Mouse (Mus musculus): ENCODE measurements around the gene Gm17455. TPM values are rescaled to one million over a fixed set of nuclear protein-coding genes. Genes with fewer than 3 reads are reported as not detected.

Gm17455 gene
- polyA plus RNA-seq (2015; fragmentation: Nextera tagmentation; extraction: Ambion mirVana): 0.24 and 0.28 TPM in 2 replicates

DNA sequence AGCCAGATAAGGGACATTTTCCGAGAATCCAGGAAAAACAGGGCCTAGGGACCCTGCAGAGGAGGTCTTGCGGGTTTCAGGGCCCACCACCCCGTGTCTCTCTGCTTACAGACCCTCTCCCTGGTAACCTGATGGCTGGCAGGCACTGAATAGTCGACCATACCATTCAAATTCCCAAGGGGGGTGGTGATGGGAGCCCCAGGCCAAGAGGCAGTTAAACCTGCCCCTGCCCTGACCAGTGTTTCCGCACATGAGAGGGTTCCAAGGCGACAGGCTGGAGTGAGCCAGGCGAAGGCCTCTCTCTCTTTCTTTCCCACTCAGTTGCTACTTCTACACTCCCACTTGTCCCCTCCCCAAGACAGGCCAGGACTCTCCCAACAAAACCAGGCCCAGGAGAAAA is at the start of gene Gm17455:
TSS of gene Gm17455 (plus strand) at position 278 of the 400 bp plus-strand sequence.
- Histone ChIP-seq H3K4me3 (ENCODE audit: low read length) (no peak within 1 kb of the TSS), H3K9ac (ENCODE audit: low read length) (no peak within 1 kb of the TSS), H3K4me2 (ENCODE audit: low read depth, low read length) (no peak within 1 kb of the TSS), H3K27me3 (ENCODE audit: control insufficient read depth, insufficient read depth, low read length) (no peaks in the 10 kb centered on the region; the same call in 1 of the 2 replicates), H3K27ac (ENCODE audit: low read length) (no peak within 1 kb of the TSS), H3K4me1 (ENCODE audit: control insufficient read depth, insufficient read depth, low read length) (peaks cover 2% of the 10 kb centered on the region; the same call in 1 of the 2 replicates), H3K9me3 (replicated peaks; ENCODE audit: control insufficient read depth, low read length) (no peaks in the 10 kb centered on the region), H3K36me3 (ENCODE audit: control insufficient read depth, insufficient read depth) (no peaks in the 10 kb centered on the region)
- ATAC-seq (replicated peaks; ENCODE audit: extremely low read depth, insufficient read depth, low FRiP score): no peak
- WGBS: 62% methylated on average over 7 of the region's 7 CpGs

- peak overlapping the region; percentile 61 for H3K27ac ChIP-seq (ENCODE audit: low read length)
- no peaks in the 10 kb centered on the region for H3K9me3 ChIP-seq (replicated peaks; ENCODE audit: control insufficient read depth, low read length)
- ATAC-seq (replicated peaks; ENCODE audit: extremely low read depth, insufficient read depth, low FRiP score): no peak
- H3K27me3 ChIP-seq (ENCODE audit: control insufficient read depth, insufficient read depth, low read length): no peaks in the 10 kb centered on the region
- H3K4me3 ChIP-seq (ENCODE audit: low read length): peak overlapping the region; percentile 41
- H3K4me1 ChIP-seq (ENCODE audit: control insufficient read depth, insufficient read depth, low read length): peaks cover 28% of the 10 kb centered on the region
- H3K9ac ChIP-seq (ENCODE audit: low read length): no peak overlapping the region
- no peaks in the 10 kb centered on the region for H3K36me3 ChIP-seq (ENCODE audit: control insufficient read depth, insufficient read depth)
- 42% methylated on average over 5 of the region's 5 CpGs for WGBS
- peak overlapping the region; percentile 41 for H3K4me2 ChIP-seq (ENCODE audit: low read depth, low read length)
Observed at GRCm38 (mm10) chr10:60350077-60350804, 49.3 kb upstream of the Gm17455 start.

GRCm38 (mm10) chr10:60350805-60351167 is 48.7 kb upstream of the Gm17455 start:
- ATAC-seq (replicated peaks; ENCODE audit: extremely low read depth, insufficient read depth, low FRiP score): no peak; the same call in 1 of the 2 replicates
- H3K27ac ChIP-seq (ENCODE audit: low read length): peak overlapping the region; percentile 80
- H3K4me3 ChIP-seq (ENCODE audit: low read length): peak overlapping the region; percentile 41
- no peak overlapping the region for H3K9ac ChIP-seq (ENCODE audit: low read length)
- 22% methylated on average over 3 of the region's 3 CpGs for WGBS
- H3K9me3 ChIP-seq (replicated peaks; ENCODE audit: control insufficient read depth, low read length): no peaks in the 10 kb centered on the region
- peak overlapping the region; percentile 41 for H3K4me2 ChIP-seq (ENCODE audit: low read depth, low read length)
- H3K27me3 ChIP-seq (ENCODE audit: control insufficient read depth, insufficient read depth, low read length): no peaks in the 10 kb centered on the region
- no peaks in the 10 kb centered on the region for H3K36me3 ChIP-seq (ENCODE audit: control insufficient read depth, insufficient read depth)
- H3K4me1 ChIP-seq (ENCODE audit: control insufficient read depth, insufficient read depth, low read length): peaks cover 28% of the 10 kb centered on the region

DNA sequence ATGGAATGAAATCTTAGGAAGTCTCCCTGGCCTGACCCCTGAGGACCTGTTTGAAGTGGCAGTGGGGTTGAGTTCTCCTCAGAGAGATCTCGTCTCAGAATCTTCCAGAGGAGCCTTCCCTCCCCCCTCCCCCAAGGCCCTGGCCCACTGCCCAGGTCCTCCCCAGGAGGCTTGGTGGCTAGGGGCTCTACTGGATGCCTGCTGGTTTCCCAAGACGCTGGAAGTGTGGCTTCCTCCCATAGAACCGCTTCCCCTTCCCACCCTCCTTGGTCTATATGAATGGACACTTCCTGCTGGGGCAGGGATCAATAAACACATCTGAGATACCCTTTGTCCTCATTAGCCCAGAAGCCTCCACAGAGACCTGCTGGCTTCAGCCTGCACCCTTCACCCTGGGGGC is 48.3 kb upstream of the Gm17455 start:
- H3K27me3 ChIP-seq (ENCODE audit: control insufficient read depth, insufficient read depth, low read length): no peaks in the 10 kb centered on the region
- 25% methylated on average over 3 of the region's 3 CpGs for WGBS
- H3K4me1 ChIP-seq (ENCODE audit: control insufficient read depth, insufficient read depth, low read length): peaks cover 26% of the 10 kb centered on the region
- 0 out of 2 replicates have a peak, but pooled peaks have one; percentile 2 for ATAC-seq (replicated peaks; ENCODE audit: extremely low read depth, insufficient read depth, low FRiP score)
- no peak overlapping the region for H3K4me3 ChIP-seq (ENCODE audit: low read length)
- H3K27ac ChIP-seq (ENCODE audit: low read length): peak overlapping the region; percentile 80
- H3K9ac ChIP-seq (ENCODE audit: low read length): 0 out of 2 replicates have a peak overlapping the region, but pooled peaks have one; percentile 10
- no peaks in the 10 kb centered on the region for H3K9me3 ChIP-seq (replicated peaks; ENCODE audit: control insufficient read depth, low read length)
- no peaks in the 10 kb centered on the region for H3K36me3 ChIP-seq (ENCODE audit: control insufficient read depth, insufficient read depth)
- peak overlapping the region; percentile 41 for H3K4me2 ChIP-seq (ENCODE audit: low read depth, low read length)

GRCm38 (mm10) chr10:60351761-60352455 is 47.6 kb upstream of the Gm17455 start:
- Histone ChIP-seq H3K27ac (ENCODE audit: low read length) (peak overlapping the region; percentile 80), H3K9ac (ENCODE audit: low read length) (no peak overlapping the region), H3K36me3 (ENCODE audit: control insufficient read depth, insufficient read depth) (no peaks in the 10 kb centered on the region), H3K9me3 (replicated peaks; ENCODE audit: control insufficient read depth, low read length) (no peaks in the 10 kb centered on the region), H3K4me3 (ENCODE audit: low read length) (no peak overlapping the region), H3K27me3 (ENCODE audit: control insufficient read depth, insufficient read depth, low read length) (no peaks in the 10 kb centered on the region), H3K4me1 (ENCODE audit: control insufficient read depth, insufficient read depth, low read length) (peaks cover 23% of the 10 kb centered on the region), H3K4me2 (ENCODE audit: low read depth, low read length) (peak overlapping the region; percentile 41; the same call in 1 of the 2 replicates)
- 36% methylated on average over 7 of the region's 7 CpGs for WGBS
- ATAC-seq (replicated peaks; ENCODE audit: extremely low read depth, insufficient read depth, low FRiP score): no peak; the same call in 1 of the 2 replicates

GRCm38 (mm10) chr10:60353241-60354002 is 46.1 kb upstream of the Gm17455 start:
- Histone ChIP-seq H3K27me3 (ENCODE audit: control insufficient read depth, insufficient read depth, low read length) (no peaks in the 10 kb centered on the region), H3K36me3 (ENCODE audit: control insufficient read depth, insufficient read depth) (no peaks in the 10 kb centered on the region), H3K27ac (ENCODE audit: low read length) (peak overlapping the region; percentile 47), H3K9ac (ENCODE audit: low read length) (no peak overlapping the region), H3K9me3 (replicated peaks; ENCODE audit: control insufficient read depth, low read length) (no peaks in the 10 kb centered on the region), H3K4me2 (ENCODE audit: low read depth, low read length) (no peak overlapping the region), H3K4me1 (ENCODE audit: control insufficient read depth, insufficient read depth, low read length) (peaks cover 23% of the 10 kb centered on the region), H3K4me3 (ENCODE audit: low read length) (no peak overlapping the region)
- WGBS: 68% methylated on average over 5 of the region's 5 CpGs
- 0 out of 2 replicates have a peak, but pooled peaks have one; percentile 14 for ATAC-seq (replicated peaks; ENCODE audit: extremely low read depth, insufficient read depth, low FRiP score)

DNA sequence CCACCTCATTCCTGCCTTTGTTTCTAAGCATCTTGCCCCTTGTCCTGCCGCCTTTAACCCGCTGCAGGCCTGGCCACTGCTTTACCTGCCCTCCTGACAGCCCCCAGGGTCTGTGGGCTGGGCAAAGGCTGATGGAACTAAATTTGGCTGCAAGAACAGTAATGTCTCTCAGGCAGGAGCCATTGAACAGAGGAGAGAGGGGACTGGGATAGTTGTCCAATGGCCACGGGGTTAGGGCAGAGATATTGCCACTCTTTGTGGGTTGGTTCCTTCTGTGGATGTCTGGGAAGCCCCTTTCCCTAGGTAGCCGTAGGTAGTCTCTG is 45.6 kb upstream of the Gm17455 start:
- Histone ChIP-seq H3K4me3 (ENCODE audit: low read length) (no peak overlapping the region), H3K36me3 (ENCODE audit: control insufficient read depth, insufficient read depth) (no peaks in the 10 kb centered on the region), H3K27ac (ENCODE audit: low read length) (0 out of 2 replicates have a peak overlapping the region, but pooled peaks have one; percentile 5), H3K4me1 (ENCODE audit: control insufficient read depth, insufficient read depth, low read length) (peaks cover 23% of the 10 kb centered on the region), H3K27me3 (ENCODE audit: control insufficient read depth, insufficient read depth, low read length) (no peaks in the 10 kb centered on the region), H3K9me3 (replicated peaks; ENCODE audit: control insufficient read depth, low read length) (no peaks in the 10 kb centered on the region), H3K4me2 (ENCODE audit: low read depth, low read length) (no peak overlapping the region), H3K9ac (ENCODE audit: low read length) (no peak overlapping the region)
- no peak for ATAC-seq (replicated peaks; ENCODE audit: extremely low read depth, insufficient read depth, low FRiP score)
- WGBS: 85% methylated on average over 4 of the region's 4 CpGs

GRCm38 (mm10) chr10:60354881-60355677 is 44.4 kb upstream of the Gm17455 start:
- H3K9me3 ChIP-seq (replicated peaks; ENCODE audit: control insufficient read depth, low read length): no peaks in the 10 kb centered on the region
- H3K4me1 ChIP-seq (ENCODE audit: control insufficient read depth, insufficient read depth, low read length): peaks cover 17% of the 10 kb centered on the region
- H3K36me3 ChIP-seq (ENCODE audit: control insufficient read depth, insufficient read depth): no peaks in the 10 kb centered on the region
- no peaks in the 10 kb centered on the region for H3K27me3 ChIP-seq (ENCODE audit: control insufficient read depth, insufficient read depth, low read length)
- H3K27ac ChIP-seq (ENCODE audit: low read length): no peak overlapping the region
- no peak overlapping the region for H3K4me2 ChIP-seq (ENCODE audit: low read depth, low read length)
- no peak overlapping the region for H3K9ac ChIP-seq (ENCODE audit: low read length)
- no peak overlapping the region for H3K4me3 ChIP-seq (ENCODE audit: low read length)
- WGBS: 54% methylated on average over 11 of the region's 11 CpGs
- no peak for ATAC-seq (replicated peaks; ENCODE audit: extremely low read depth, insufficient read depth, low FRiP score)

Measured in heart, embryonic 16.5 days (tissue).